Mouse (Mus musculus): ENCODE measurements around the gene Napsa.
A peak's percentile ranks its signal among the peaks of the same experiment; 100 is the strongest.

The Napsa gene

GRCm38 (mm10) chr7:44576333-44576844, 4.2 kb downstream of the Napsa start:
- no peak for DNase-seq

GRCm38 (mm10) chr7:44581637-44582036, 9.5 kb downstream of the Napsa start:
- no peak for DNase-seq

GRCm38 (mm10) chr7:44582709-44583108, 10.5 kb downstream of the Napsa start:
- no peak for DNase-seq

- DNase-seq: no peak
These were observed 11.0 kb downstream of the Napsa start for GRCm38 (mm10) chr7:44583146-44583545.

GRCm38 (mm10) chr7:44584265-44584804, 12.2 kb downstream of the Napsa start:
- no peak for DNase-seq

GRCm38 (mm10) chr7:44584921-44585320, 12.7 kb downstream of the Napsa start:
- no peak for DNase-seq

GRCm38 (mm10) chr7:44585606-44586005, 13.4 kb downstream of the Napsa start:
- DNase-seq: no peak

GRCm38 (mm10) chr7:44586518-44586917, 14.3 kb downstream of the Napsa start:
- no peak for DNase-seq

- DNase-seq: peak; percentile 26
These were observed 14.8 kb downstream of the Napsa start for GRCm38 (mm10) chr7:44586930-44587329.

- no peak for DNase-seq
These were observed 15.5 kb downstream of the Napsa start for GRCm38 (mm10) chr7:44587676-44588075.

- no peak for DNase-seq
These were observed 16.2 kb downstream of the Napsa start for GRCm38 (mm10) chr7:44588338-44588737.

- DNase-seq: peak; percentile 44
These were observed 17.0 kb downstream of the Napsa start for GRCm38 (mm10) chr7:44589149-44589548.

GRCm38 (mm10) chr7:44589946-44590345, 17.8 kb downstream of the Napsa start:
- DNase-seq: no peak

- peak; percentile 63 for DNase-seq
These were observed 18.5 kb downstream of the Napsa start, which contains the start of gene Kcnc3 for GRCm38 (mm10) chr7:44590402-44591347. TSS of gene Kcnc3 (plus strand) at chr7:44590664.

GRCm38 (mm10) chr7:44591348-44592116, 19.4 kb downstream of the Napsa start:
- DNase-seq: no peak

- DNase-seq: no peak
These were observed 20.9 kb downstream of the Napsa start for GRCm38 (mm10) chr7:44593051-44593450.

- peak; percentile 79 for DNase-seq
These were observed 21.6 kb downstream of the Napsa start for GRCm38 (mm10) chr7:44593775-44594174.

GRCm38 (mm10) chr7:44594291-44594690, 22.1 kb downstream of the Napsa start:
- DNase-seq: no peak

GRCm38 (mm10) chr7:44595131-44595561, 23.0 kb downstream of the Napsa start:
- DNase-seq: no peak

GRCm38 (mm10) chr7:44596051-44596450, 23.9 kb downstream of the Napsa start:
- no peak for DNase-seq

GRCm38 (mm10) chr7:44596996-44597538, 24.9 kb downstream of the Napsa start:
- no peak for DNase-seq

GRCm38 (mm10) chr7:44597666-44598065, 25.5 kb downstream of the Napsa start:
- no peak for DNase-seq

GRCm38 (mm10) chr7:44598336-44598735, 26.2 kb downstream of the Napsa start:
- DNase-seq: no peak
